Comparison of ENCODE assay signal across 15 mouse cellular contexts in genomic region chr16:44703458-44703857, GRCm38 (mm10). TPM values are rescaled to one million over a fixed set of nuclear protein-coding genes. Genes with fewer than 3 reads are reported as not detected.
A peak's percentile ranks its signal among the peaks of the same experiment; 100 is the strongest.
DNase-seq lines count a peak whose midpoint lies in the region; ATAC-seq and TF ChIP-seq lines count a peak whose summit lies in the region.
"Had no signal": no experiment of that assay in that cellular context is flagged by ENCODE, and none has a peak within 500 bp of the region (broad histone marks: within the 10 kb centered on the region; RNA-seq: fewer than 3 reads in every experiment).

No protein-coding gene starts in this region.

- intact Hi-C loops in heart, postnatal 25 days (cut with DNase I) = no loop called here
- intact Hi-C loops in left cerebral cortex, postnatal 10 days (cut with DNase I) = loop anchor here (10.0 kb wide), 1 partner anchor 219 kb away; no protein-coding TSS in a partner anchor

- peak; percentile 39; the same call in 1 of the 2 replicates for ATAC-seq in lung, embryonic 16.5 days (ENCODE audit: low read depth)
- ATAC-seq in intestine, embryonic 14.5 days (replicated peaks; ENCODE audit: low FRiP score, low TSS enrichment, low read depth) = 0 out of 2 replicates have a peak, but pooled peaks have one; percentile 36
- peak; percentile 60; the same call in 1 of the 2 replicates for ATAC-seq in stomach, embryonic 16.5 days (ENCODE audit: insufficient read depth, low FRiP score)

- 52% methylated on average over 4 of the region's 4 CpGs for WGBS in heart, embryonic 10.5 days
- WGBS in lung, embryonic 16.5 days = 33% methylated on average over 4 of the region's 4 CpGs
- 44% methylated on average over 4 of the region's 4 CpGs for WGBS in lung, adult 2 months
- WGBS in intestine, embryonic 14.5 days = 24% methylated on average over 4 of the region's 4 CpGs
- 23% methylated on average over 4 of the region's 4 CpGs for WGBS in stomach, embryonic 16.5 days

- TF ChIP-seq CTCF in lung, adult 2 months (IDR thresholded peaks at IDR 0.05; ENCODE audit: insufficient read depth, low read length) = no peak

- no peak overlapping the region for H3K9ac ChIP-seq in lung, embryonic 16.5 days (ENCODE audit: low read length)
- H3K9ac ChIP-seq in intestine, embryonic 14.5 days (ENCODE audit: low read length) = no peak overlapping the region
- no peak overlapping the region for H3K9ac ChIP-seq in stomach, embryonic 16.5 days (ENCODE audit: low read length)
- H3K9ac ChIP-seq: liver, embryonic 14.5 days; neural tube, embryonic 12.5 days had no signal

- H3K4me1 ChIP-seq in heart, embryonic 10.5 days = peaks cover 15% of the 10 kb centered on the region
- H3K4me1 ChIP-seq in lung, embryonic 16.5 days (replicated peaks; ENCODE audit: control insufficient read depth, insufficient read depth, low read length) = peaks cover 6% of the 10 kb centered on the region; the same call in 1 of the 2 replicates
- H3K4me1 ChIP-seq in lung, adult 2 months (ENCODE audit: control insufficient read depth, insufficient read depth, low read length) = no peaks in the 10 kb centered on the region; the same call in 1 of the 2 replicates
- no peaks in the 10 kb centered on the region; the same call in none of the 2 replicates for H3K4me1 ChIP-seq in intestine, embryonic 14.5 days (replicated peaks; ENCODE audit: control insufficient read depth, insufficient read depth, low read length)
- peaks cover 15% of the 10 kb centered on the region for H3K4me1 ChIP-seq in stomach, embryonic 16.5 days (ENCODE audit: control insufficient read depth, insufficient read depth, low read length)

- no peak for TF ChIP-seq POLR2A in lung, adult 2 months (IDR thresholded peaks at IDR 0.05; ENCODE audit: borderline replicate concordance, extremely low read depth, low read depth, low read length)

- H3K9me3 ChIP-seq in heart, embryonic 10.5 days = no peaks in the 10 kb centered on the region
- no peaks in the 10 kb centered on the region for H3K9me3 ChIP-seq in lung, embryonic 16.5 days (ENCODE audit: control insufficient read depth, low read length)
- H3K9me3 ChIP-seq in intestine, embryonic 14.5 days (ENCODE audit: control insufficient read depth, low read length) = no peaks in the 10 kb centered on the region
- H3K9me3 ChIP-seq in stomach, embryonic 16.5 days (replicated peaks; ENCODE audit: control insufficient read depth, low read length) = no peaks in the 10 kb centered on the region
- H3K9me3 ChIP-seq: neural tube, embryonic 12.5 days had no signal

- peak overlapping the region; percentile 64; the same call in 1 of the 2 replicates for H3K27ac ChIP-seq in heart, embryonic 10.5 days
- H3K27ac ChIP-seq in lung, embryonic 16.5 days (ENCODE audit: low read length) = peak overlapping the region; percentile 59
- H3K27ac ChIP-seq in intestine, embryonic 14.5 days (ENCODE audit: low read depth) = peak overlapping the region; percentile 70
- peak overlapping the region; percentile 70 for H3K27ac ChIP-seq in stomach, embryonic 16.5 days (ENCODE audit: low read length)
- H3K27ac ChIP-seq: kidney, postnatal 0 days; liver, embryonic 14.5 days; neural tube, embryonic 12.5 days had no signal

- no peaks in the 10 kb centered on the region for H3K27me3 ChIP-seq in heart, embryonic 10.5 days (ENCODE audit: insufficient read depth, poor library complexity, severe bottlenecking)
- H3K27me3 ChIP-seq in lung, embryonic 16.5 days (ENCODE audit: control insufficient read depth, insufficient read depth, low read depth, low read length) = no peaks in the 10 kb centered on the region
- H3K27me3 ChIP-seq in intestine, embryonic 14.5 days (replicated peaks; ENCODE audit: control insufficient read depth, insufficient read depth, low read length) = no peaks in the 10 kb centered on the region
- H3K27me3 ChIP-seq in stomach, embryonic 16.5 days (ENCODE audit: control insufficient read depth, insufficient read depth, low read length) = no peaks in the 10 kb centered on the region
- H3K27me3 ChIP-seq: neural tube, embryonic 12.5 days had no signal

- no peak overlapping the region for H3K4me3 ChIP-seq in heart, embryonic 10.5 days
- no peak overlapping the region for H3K4me3 ChIP-seq in lung, embryonic 16.5 days (ENCODE audit: low read length)
- H3K4me3 ChIP-seq in lung, adult 2 months (replicated peaks; ENCODE audit: extremely low read depth, low read depth, low read length) = no peak overlapping the region
- H3K4me3 ChIP-seq in intestine, embryonic 14.5 days (ENCODE audit: low read depth, low read length) = no peak overlapping the region
- no peak overlapping the region for H3K4me3 ChIP-seq in stomach, embryonic 16.5 days (replicated peaks; ENCODE audit: low read length)
- H3K4me3 ChIP-seq: erythroblast, embryonic 14.5 days; neural tube, embryonic 12.5 days had no signal

- no peak overlapping the region for H3K4me2 ChIP-seq in lung, embryonic 16.5 days (ENCODE audit: low read depth, low read length)
- H3K4me2 ChIP-seq in intestine, embryonic 14.5 days (ENCODE audit: low read length) = no peak overlapping the region
- no peak overlapping the region for H3K4me2 ChIP-seq in stomach, embryonic 16.5 days (ENCODE audit: low read depth, low read length)
- H3K4me2 ChIP-seq: neural tube, embryonic 12.5 days had no signal

- no peaks in the 10 kb centered on the region for H3K36me3 ChIP-seq in heart, embryonic 10.5 days
- H3K36me3 ChIP-seq in lung, embryonic 16.5 days (ENCODE audit: control insufficient read depth, insufficient read depth, low read length) = no peaks in the 10 kb centered on the region
- no peaks in the 10 kb centered on the region for H3K36me3 ChIP-seq in intestine, embryonic 14.5 days (ENCODE audit: control insufficient read depth, insufficient read depth, low read length)
- no peaks in the 10 kb centered on the region for H3K36me3 ChIP-seq in stomach, embryonic 16.5 days (ENCODE audit: control insufficient read depth, insufficient read depth, low read length)
- H3K36me3 ChIP-seq: neural tube, embryonic 12.5 days had no signal

- no peak for DNase-seq in heart, embryonic 10.5 days (ENCODE audit: low spot score)
- DNase-seq in heart, postnatal 25 days (ENCODE audit: low spot score) = no peak
- DNase-seq in lung, adult 2 months = no peak
- DNase-seq in intestine, embryonic 14.5 days (ENCODE audit: low spot score) = peak; percentile 53
- no peak for DNase-seq in left cerebral cortex, postnatal 10 days (ENCODE audit: extremely low spot score in 1 of 2, low spot score in 2 of 2)
- DNase-seq in urinary bladder, postnatal 25 days (ENCODE audit: low spot score) = no peak
- DNase-seq: cerebellum, postnatal 10 days; gastrocnemius, postnatal 10 days; retina, postnatal 1 day had no signal

RNA-seq across cellular contexts. Expression of gene Nepro, which starts 20.6 kb away (rescaled TPM):
- polyA plus RNA-seq in heart, embryonic 10.5 days (2016; fragmentation: Nextera tagmentation; extraction: Ambion mirVana) = 8.7 and 9.3 TPM in 2 replicates
- total RNA-seq in heart, postnatal 25 days (2021) = 1 to 10 TPM; 3.5 to 4.2 TPM
- polyA plus RNA-seq in lung, embryonic 16.5 days (2015; fragmentation: Nextera tagmentation; extraction: Ambion mirVana) = 8.1 and 8.4 TPM in 2 replicates
- polyA plus RNA-seq in lung, adult 2 months (2012; rRNA removed) = 3.1 and 3.2 TPM in 2 replicates
- 11.3 and 12.8 TPM in 2 replicates for polyA plus RNA-seq in intestine, embryonic 14.5 days (2014; fragmentation: Nextera tagmentation; extraction: Ambion mirVana)
- 7.2 and 7.6 TPM in 2 replicates for polyA plus RNA-seq in stomach, embryonic 16.5 days (2015; fragmentation: Nextera tagmentation; extraction: Ambion mirVana)
- 1 to 10 TPM; 4.4 to 5.7 TPM for total RNA-seq in left cerebral cortex, postnatal 10 days (2021)

RNA-seq across cellular contexts. Expression of gene Gtpbp8, which starts 42.7 kb away (rescaled TPM):
- 26.3 and 26.5 TPM in 2 replicates for polyA plus RNA-seq in heart, embryonic 10.5 days (2016; fragmentation: Nextera tagmentation; extraction: Ambion mirVana)
- 10 to 100 TPM in 1 of 2 experiments, 1 to 10 TPM in 1; 9.8 to 13.0 TPM for total RNA-seq in heart, postnatal 25 days (2021)
- polyA plus RNA-seq in lung, embryonic 16.5 days (2015; fragmentation: Nextera tagmentation; extraction: Ambion mirVana) = 27.9 and 29.7 TPM in 2 replicates
- polyA plus RNA-seq in lung, adult 2 months (2012; rRNA removed) = 4.2 and 6.5 TPM in 2 replicates
- polyA plus RNA-seq in intestine, embryonic 14.5 days (2014; fragmentation: Nextera tagmentation; extraction: Ambion mirVana) = 27.2 and 30.5 TPM in 2 replicates
- 25.1 and 26.3 TPM in 2 replicates for polyA plus RNA-seq in stomach, embryonic 16.5 days (2015; fragmentation: Nextera tagmentation; extraction: Ambion mirVana)
- total RNA-seq in left cerebral cortex, postnatal 10 days (2021) = 10 to 100 TPM; 25.6 to 25.9 TPM
